Comparison of ENCODE assay signal across 8 mouse cellular contexts in the genomic region with DNA sequence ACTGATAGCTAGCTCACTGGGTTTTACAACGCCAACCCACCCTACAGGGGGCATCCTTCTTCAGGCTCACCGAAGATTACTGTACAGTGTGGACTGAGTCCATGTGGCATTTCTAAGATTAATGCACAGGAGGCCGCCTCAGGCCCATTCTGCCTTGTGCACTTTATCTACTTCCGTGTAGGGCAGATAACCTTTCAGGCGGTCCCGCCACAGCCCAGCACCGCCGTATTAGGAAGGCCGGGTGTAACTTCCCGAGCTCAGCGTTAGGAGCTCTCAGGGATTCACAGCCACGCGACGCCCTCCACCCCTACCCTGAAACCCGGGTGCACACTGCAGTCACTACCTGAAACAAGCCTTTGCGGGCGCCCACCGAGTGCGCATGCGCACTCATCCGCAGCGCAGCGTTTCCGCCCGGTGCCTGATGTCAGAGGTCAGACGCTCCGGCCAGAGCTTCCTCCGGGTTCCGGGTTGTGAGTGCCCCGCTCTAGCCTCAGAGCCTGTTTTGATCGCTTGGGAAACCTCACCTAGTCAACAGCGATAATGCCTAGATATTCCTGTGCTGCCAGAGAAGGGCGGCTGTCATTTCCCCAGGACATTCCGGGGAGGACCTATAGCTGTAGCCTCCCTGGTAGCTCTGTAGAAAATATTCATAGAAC. TPM values are rescaled to one million over a fixed set of nuclear protein-coding genes. Genes with fewer than 3 reads are reported as not detected.
DNase-seq lines count a peak whose midpoint lies in the region; ATAC-seq and TF ChIP-seq lines count a peak whose summit lies in the region.

No protein-coding gene starts in this region.

- peak; percentile 74 for ATAC-seq in common myeloid progenitor, adult 5-6 weeks (replicated peaks; ENCODE audit: low read depth, poor library complexity, severe bottlenecking)
- ATAC-seq in hindbrain, embryonic 16.5 days: peak; percentile 96

- no peaks in the 10 kb centered on the region for H3K27me3 ChIP-seq in hindbrain, embryonic 16.5 days (replicated peaks; ENCODE audit: control insufficient read depth, insufficient read depth, low read length)

- peak overlapping the region; percentile 83 for H3K4me3 ChIP-seq in gastrocnemius, adult 2 months
- H3K4me3 ChIP-seq in hindbrain, embryonic 16.5 days (ENCODE audit: low read length): peak overlapping the region; percentile 68

- peaks cover 10% of the 10 kb centered on the region for H3K4me1 ChIP-seq in hindbrain, embryonic 16.5 days (ENCODE audit: control insufficient read depth, insufficient read depth, low read depth, low read length)

- no peaks in the 10 kb centered on the region for H3K9me3 ChIP-seq in hindbrain, embryonic 16.5 days (ENCODE audit: control insufficient read depth, low read length)

- DNase-seq in T-cell, adult 2 months (ENCODE audit: low spot score): peak; percentile 85
- DNase-seq in gastrocnemius, adult 2 months: peak; percentile 94
- DNase-seq in left cerebral cortex, adult 18-20 months (ENCODE audit: low spot score in 2 of 2): peak; percentile 87 to 89
- DNase-seq in lung, postnatal 4 days: peak; percentile 93 to 94
- peak; percentile 88 for DNase-seq in retina, postnatal 1 day
- DNase-seq in thymus, postnatal 4 days: peak; percentile 93

- 4% methylated on average over 34 of the region's 34 CpGs for WGBS in hindbrain, embryonic 16.5 days

- peak overlapping the region; percentile 93 for H3K27ac ChIP-seq in gastrocnemius, adult 2 months
- peak overlapping the region; percentile 69 for H3K27ac ChIP-seq in hindbrain, embryonic 16.5 days (ENCODE audit: low read depth, low read length)

- peak overlapping the region; percentile 76 for H3K4me2 ChIP-seq in hindbrain, embryonic 16.5 days (ENCODE audit: low read length)

- no peaks in the 10 kb centered on the region for H3K36me3 ChIP-seq in hindbrain, embryonic 16.5 days (ENCODE audit: control insufficient read depth, insufficient read depth, low read length)

- peak; percentile 31; the same call in 1 of the 2 replicates for TF ChIP-seq CTCF in gastrocnemius, adult 2 months (IDR thresholded peaks at IDR 0.05)

- intact Hi-C loops in gastrocnemius, adult 2 months (cut with DNase I): no loop called here

- peak overlapping the region; percentile 77 for H3K9ac ChIP-seq in hindbrain, embryonic 16.5 days (ENCODE audit: low read depth, low read length)

RNA-seq across cellular contexts. Expression of gene Ngly1, which starts 6.0 kb away (rescaled TPM):
- total RNA-seq in common myeloid progenitor, adult 5-6 weeks (2017): 38.7 and 42.6 TPM in 2 replicates
- total RNA-seq in gastrocnemius, adult 2 months (2021): 10 to 100 TPM; 46.7 to 52.5 TPM
- polyA plus RNA-seq in hindbrain, embryonic 16.5 days (2015; fragmentation: Nextera tagmentation; extraction: Ambion mirVana): 27.4 and 30.1 TPM in 2 replicates
- total RNA-seq in left cerebral cortex, adult 18-20 months (2021): 10 to 100 TPM; 26.3 to 27.4 TPM

RNA-seq across cellular contexts. Expression of gene Oxsm, which starts 6.5 kb away (rescaled TPM):
- 8.2 and 11.8 TPM in 2 replicates for total RNA-seq in common myeloid progenitor, adult 5-6 weeks (2017)
- 10 to 100 TPM in 1 of 2 experiments, 1 to 10 TPM in 1; 8.8 to 13.6 TPM for total RNA-seq in gastrocnemius, adult 2 months (2021)
- 1.8 and 2.9 TPM in 2 replicates for polyA plus RNA-seq in hindbrain, embryonic 16.5 days (2015; fragmentation: Nextera tagmentation; extraction: Ambion mirVana)
- 10 to 100 TPM in 1 of 2 experiments, 1 to 10 TPM in 1; 9.4 to 12.8 TPM for total RNA-seq in left cerebral cortex, adult 18-20 months (2021)

Comparison
In these comparisons a context has a peak if more than half of its experiments do, and no peak if none do; other contexts are left out.
1. Peak in every context shown above with its lines: DNase-seq, ATAC-seq, H3K4me3 ChIP-seq and H3K27ac ChIP-seq.